Mouse (Mus musculus): ENCODE data around the gene Dcun1d3.
A peak's percentile ranks its signal among the peaks of the same experiment; 100 is the strongest.

The Dcun1d3 gene

DNA sequence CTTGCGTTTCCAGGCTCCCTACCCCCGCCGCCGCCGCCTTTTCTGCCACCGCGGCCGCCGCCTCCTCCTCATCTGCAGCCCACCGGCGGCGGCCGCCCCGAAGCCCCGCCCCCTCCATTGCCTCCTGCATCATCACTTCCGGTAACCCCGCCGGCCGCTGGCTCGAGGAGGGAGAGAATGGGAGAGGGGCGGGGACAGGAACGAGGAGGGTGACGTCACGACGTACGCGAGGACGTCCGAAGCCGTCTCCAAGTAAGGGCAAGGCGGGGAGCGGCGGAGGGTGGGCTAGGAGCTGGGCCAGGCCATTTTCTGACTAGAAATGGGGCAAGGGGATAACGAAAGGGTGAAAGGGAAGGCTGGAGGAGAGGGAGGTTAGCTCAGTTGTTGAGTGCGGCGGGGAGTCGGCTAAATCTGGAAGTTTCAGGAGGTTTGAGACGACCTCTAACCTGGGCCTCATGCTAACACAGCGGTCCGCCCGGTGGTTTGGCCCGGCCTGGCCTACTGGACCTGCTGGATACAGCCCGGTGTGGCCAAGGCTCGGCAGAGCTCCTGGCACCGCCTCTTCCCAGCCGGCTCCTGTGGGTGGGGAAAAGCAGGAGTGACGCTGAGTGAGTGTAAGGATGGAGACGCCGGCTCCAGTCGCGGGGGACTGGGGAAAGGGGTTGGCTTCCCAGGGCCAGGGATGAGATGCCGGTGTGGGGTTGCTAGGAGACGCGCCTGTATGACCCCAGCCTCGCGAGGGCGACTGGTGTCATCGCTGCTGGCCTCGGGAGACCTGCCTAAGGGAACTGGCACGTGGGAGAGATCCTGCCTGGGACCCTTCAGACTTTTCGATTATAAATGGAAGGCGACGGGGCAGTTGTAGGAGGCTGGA lies at the start of gene Dcun1d3, which contains the start of gene Lyrm1:
Gene Dcun1d3, minus strand, starts transcription at position 660 of the 874 bp plus-strand sequence.
Gene Lyrm1, plus strand, starts transcription at position 223 of the 874 bp plus-strand sequence.
- DNase-seq (ENCODE audit: low spot score), result peak; percentile 97

DNA sequence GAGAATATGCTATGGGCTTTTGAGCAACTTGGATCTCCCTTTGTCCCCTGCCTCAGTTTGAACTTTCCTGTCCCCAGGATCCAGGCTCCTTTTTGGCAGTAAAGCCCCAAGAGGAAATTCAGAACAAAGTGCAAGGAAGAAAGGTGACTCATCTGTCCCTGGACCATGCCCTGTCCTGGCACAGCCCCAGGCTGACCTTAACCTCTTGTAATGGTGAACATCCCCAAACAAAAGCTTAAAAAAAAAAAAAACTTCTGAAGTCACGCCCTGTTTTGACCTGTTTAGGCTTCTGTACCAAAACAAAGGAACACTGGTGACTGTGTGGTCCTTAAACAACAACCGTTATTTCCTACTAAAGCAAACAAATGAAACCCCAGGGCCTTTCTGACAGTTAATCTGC lies 45.5 kb upstream of the Dcun1d3 start:
- DNase-seq (ENCODE audit: low spot score), result no peak

DNA sequence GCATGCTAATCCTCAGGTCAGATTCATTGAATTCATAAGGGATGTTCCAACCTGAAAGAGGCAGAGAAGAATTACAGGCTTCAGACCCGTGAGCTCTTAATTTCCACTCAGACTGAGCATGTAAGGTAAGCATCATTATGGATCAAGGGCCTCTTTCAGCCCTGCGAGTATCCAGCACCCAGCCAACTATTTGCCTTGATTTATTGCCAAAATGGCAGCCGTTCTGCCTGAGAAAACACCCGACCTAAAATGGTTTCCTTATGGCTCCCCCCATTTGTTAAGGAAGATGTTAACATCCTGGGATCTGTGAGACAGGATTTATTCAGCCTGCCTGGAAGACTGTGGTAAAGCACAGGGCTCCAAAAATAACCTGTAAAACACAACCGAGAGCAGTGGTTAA lies 40.9 kb upstream of the Dcun1d3 start:
- DNase-seq (ENCODE audit: low spot score), result no peak

DNA sequence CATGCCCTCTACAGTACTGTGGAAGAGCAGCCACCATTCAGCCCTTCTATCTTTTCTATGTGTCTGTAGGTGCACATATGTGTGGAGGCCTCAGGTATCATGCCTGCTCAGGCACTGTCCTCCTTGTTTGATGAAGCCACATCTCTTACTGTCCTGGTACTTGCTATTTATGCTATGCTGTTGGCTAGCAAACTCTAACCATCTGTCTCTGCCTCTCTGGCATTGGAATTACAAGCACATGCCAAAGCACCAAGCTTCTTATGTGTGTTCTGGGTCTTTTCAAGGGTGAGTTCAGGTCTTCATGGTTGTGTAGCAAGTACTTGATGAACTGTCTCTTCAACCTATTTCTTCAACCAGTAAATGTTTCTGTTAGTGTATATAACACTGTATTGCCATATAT lies 40.2 kb upstream of the Dcun1d3 start:
- no peak for DNase-seq (ENCODE audit: low spot score)

DNA sequence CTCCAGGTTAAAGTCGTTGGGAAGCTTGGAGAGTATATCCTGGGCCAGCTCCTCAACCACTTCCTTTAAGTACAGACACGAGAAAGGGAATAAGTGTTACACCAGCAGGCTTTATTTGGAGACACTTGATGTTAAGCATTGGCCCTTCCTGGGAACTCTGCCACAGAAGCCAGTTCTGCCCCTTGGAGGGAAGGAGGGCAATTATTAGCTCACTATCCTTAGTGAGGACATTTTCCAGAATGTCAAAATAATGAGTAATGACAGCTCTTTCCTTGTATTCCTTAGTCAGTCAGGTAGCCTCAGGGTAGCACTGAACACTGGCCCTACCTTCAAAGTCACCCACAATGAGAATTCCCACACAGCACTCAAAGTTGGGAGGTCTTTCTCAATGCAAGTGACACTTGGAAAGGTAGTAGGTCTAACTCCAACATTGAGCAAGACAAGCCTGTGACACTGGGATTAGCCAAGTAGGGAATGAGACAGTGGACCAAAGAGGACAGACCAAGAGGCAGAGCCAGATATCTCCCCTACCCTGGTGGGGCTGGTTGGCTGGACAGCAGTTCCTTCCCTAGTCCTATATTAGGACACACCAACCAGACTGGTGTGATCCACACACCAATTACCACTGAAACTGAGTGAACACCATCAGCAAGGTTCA lies 32.8 kb upstream of the Dcun1d3 start:
- DNase-seq (ENCODE audit: low spot score), result no peak

DNA sequence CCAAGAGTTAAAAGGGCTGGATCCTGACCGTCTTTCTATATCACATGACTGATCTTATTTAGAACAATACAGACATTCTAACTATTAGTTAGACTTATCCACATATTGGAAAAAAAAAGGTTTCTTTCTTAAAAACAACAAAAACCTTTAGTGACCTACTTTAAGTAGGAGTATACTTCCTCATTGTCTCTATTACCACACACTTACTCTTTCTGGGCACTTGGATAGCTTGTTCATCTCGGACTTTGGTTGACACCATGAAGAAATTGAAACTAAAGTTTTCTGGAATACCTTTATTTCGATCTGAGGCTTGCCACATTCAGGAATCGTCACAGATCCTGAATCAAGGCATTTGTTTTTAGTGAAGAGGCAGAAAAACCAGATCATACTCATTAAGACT lies 25.0 kb upstream of the Dcun1d3 start:
- no peak for DNase-seq (ENCODE audit: low spot score)

DNA sequence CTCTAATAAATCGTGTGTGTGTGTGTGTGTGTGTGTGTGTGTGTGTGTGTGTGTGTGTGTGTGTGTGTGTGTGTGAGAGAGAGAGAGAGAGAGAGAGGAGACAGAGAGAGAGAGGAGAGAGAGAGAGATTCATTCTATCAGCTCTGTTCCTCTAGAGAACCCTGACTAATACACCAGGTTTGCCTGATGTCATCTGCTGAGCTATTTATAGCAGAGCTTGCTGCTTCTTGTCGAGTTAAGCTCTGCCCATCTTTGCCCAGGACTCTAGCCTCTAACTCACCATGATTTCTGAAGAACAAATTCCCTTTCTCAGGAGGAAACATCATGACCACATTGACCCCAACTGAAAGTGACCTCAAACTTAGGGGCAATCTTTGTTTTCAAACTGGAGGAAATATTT lies 24.4 kb upstream of the Dcun1d3 start:
- DNase-seq (ENCODE audit: low spot score), result no peak

DNA sequence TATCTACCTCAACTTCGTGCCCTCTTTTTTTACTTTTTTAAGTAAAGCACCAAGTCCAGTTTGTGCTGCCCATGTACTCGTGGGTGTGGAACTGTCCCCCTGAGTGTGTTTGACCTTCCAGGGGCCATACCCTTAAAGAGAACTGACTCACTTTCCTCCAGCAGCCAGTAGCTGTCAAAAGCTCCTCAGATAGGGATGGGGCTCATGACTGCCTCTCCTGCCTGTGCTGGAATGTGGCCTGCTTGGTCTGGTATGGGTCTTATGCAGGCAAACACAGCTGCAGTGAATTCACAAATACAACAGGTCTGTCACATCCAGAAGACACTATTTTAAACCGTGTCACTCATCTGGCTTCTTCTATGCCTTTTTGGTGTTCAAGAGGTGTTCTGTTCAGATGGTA lies 15.6 kb upstream of the Dcun1d3 start:
- DNase-seq (ENCODE audit: low spot score), result no peak

DNA sequence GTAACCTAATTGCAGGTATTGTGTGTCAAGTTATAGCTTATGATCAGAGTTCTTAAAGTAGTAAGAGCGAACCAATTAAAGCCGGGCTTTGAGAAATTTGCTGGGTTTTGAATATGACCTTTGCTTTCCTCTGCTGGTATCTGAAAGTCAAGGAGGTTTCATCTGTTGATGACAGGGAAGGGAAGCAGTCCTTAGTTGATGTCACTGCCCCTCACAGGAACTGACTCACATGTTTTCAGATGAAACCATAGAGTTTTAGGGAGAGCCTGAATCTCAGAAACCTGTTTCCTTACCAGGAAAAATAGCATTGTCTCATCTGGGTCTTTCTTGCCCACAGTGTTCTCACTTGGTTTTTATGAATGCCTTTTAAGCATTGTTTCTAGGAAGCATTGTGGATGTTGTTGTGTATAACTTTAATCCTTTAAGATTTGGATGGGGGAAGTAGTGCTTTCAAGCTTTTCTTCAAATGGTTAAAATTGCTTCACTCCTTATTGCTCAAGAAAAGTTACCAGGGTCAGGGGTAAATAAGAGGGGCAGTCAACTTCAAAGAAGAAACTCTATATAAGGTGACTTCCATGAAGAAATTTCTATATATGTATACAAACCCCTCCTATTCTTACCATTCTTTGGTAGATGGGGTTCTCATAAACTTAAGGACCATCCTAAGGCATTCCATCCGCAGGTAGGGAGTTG lies 10.6 kb upstream of the Dcun1d3 start:
- DNase-seq (ENCODE audit: low spot score), result no peak

DNA sequence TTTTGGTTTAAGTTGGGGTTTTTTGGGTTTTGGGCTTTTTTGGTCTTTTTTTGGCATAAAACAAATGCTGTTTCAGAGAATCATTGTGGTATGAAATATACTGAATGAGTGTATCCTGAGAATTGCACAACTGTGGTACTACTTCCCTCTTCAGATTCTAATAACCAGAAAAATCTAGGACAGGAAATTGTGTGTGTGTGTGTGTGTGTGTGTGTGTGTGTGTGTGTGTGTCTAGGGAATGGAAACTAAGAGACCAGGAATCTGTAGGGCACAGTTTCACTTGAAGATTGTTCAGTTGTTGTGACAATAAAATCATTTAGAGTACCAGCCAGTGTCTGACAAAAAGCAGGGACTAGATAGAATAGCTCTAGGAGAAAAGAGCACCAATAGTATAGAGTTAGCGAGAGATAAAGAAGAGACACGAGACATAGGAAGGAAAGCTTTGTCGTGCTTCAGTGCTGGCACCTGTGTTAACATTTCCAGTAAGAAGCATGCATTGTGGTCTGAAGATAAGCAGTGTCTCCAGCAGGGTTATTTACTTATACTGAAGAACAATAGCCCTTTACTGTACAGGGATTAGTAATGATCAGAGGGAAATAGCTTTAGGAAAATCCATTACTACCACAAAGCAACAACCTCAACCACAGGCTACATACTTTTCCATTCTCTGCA lies 3.4 kb upstream of the Dcun1d3 start:
- no peak for DNase-seq (ENCODE audit: low spot score)

DNA sequence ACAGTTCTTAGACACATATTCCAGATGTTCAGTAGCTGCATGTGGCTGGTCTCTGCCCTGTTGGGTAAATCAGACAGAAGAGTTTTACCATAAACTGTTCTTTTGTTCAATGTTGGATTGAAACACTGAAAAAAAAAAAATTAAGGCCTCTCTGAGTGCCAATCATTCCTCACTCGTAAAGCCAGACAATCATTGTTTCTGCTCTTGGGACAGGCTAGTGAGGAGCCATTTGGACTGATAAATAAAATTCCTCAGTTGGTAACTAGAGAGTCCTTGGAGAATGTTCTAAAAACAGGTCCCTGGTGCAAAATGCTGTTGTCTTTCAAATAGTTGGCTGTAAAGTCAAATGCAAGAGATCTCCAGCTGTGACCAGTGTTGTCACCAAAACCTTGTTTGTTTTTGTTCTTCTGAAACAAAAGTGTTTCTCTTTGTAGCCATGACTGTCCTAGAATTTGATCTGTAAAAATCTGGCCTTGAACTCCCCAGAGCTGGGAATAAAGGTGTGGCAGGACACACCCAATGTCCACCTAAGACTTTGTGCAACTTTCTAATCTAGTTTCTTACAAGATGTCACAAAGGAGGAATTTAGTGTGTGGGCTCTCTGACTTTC lies 2.3 kb upstream of the Dcun1d3 start:
- no peak for DNase-seq (ENCODE audit: low spot score)

DNA sequence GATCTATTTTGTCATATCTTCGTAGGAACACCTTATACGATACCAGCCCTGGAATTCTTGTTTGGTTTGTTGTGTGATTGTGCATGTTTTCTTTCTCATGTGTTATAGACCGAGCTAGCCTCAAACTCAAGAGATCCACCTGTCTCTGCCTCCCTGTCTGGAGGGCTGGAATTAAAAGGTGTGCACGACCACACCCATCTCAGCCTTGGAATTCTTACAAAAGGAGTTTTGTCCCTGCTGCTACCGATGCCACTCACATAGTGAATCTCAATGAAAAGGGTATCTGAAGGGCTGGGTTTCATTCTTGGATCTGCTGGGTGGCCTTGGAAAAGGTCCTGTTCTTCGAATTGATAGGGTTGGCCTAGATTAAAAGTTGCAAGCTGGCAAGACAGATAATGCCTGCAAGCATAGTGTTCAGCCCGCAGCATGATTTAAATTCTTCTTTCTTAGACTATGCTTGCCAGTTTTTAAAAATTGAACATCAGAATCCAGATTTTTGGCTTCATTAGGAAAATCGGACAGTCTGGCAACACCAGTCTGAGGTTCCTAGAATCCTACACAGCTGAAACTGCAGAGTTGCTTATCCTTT lies 1.5 kb upstream of the Dcun1d3 start:
- no peak for DNase-seq (ENCODE audit: low spot score)

DNA sequence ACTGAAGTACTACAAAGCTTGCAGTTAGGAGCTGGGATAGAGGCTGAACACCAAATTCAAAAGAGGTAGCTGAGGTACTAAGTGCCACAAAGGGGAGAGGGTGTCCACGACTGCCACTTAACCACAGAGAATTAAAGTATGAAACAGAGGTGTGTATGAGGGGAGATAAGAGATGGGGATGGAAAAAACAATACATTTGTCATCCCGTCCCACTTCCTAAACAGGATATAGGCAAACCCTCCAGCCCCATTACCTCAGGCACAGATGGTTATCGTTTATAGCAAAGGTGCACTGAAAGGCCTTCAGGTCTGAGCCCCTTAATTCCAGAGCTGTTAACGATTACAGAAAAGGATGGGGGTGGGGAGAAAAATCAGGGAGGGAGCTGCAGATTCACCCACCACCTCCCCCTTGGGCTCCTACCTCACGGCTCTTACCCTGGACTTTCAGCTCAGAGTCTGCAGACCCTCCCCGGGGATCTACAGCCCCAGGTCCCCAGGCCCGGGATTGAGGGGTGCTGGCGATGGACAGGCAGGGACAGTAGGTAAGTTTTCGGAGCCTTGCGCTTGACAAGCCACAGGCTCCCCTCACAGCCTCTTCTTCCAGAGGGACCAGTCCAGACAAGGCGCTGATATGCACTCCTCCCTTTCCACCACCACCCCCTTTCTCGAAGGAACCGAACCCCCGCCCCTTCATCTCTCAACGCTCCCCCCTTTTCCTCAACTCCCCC lies 1.1 kb downstream of the Dcun1d3 start:
- DNase-seq (ENCODE audit: low spot score), result peak; percentile 12

DNA sequence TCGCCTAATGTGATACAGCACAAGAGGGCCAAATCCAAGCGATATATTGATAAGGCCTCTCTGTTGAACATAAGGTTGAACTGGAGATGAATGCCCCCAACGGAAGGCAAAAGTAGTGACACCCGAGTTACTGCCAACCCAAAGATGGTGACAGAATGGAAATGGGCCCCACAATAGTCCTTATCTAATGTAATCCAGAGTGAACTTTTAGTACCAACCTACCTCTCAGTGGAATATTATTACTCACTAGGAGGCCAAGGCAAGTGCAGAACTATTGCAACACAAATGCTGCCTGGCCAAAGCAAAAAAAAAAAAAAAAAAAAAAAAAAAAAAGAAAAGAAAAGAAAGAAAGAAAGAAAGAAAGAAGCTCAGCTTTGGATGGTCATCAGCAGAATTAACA lies 3.4 kb downstream of the Dcun1d3 start:
- DNase-seq (ENCODE audit: low spot score), result no peak

DNA sequence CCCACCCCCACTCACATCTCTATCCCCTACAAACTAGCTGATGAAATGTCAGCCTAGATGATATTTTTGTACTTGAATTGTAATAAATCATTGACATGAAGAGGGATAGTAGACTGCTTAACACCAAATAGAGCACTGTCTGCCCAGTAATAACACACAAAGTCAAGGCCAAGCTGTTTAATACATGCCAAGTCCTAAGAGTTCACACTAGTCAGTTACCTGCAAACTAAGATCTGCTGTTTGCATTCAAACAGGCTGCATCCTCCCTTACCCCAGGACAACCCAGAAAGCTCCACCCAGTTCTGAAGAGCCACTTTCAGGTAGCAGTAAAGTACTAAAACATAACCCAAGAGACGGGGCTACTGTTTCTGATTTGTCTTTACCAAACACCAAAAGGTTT lies 3.9 kb downstream of the Dcun1d3 start:
- DNase-seq (ENCODE audit: low spot score), result no peak

DNA sequence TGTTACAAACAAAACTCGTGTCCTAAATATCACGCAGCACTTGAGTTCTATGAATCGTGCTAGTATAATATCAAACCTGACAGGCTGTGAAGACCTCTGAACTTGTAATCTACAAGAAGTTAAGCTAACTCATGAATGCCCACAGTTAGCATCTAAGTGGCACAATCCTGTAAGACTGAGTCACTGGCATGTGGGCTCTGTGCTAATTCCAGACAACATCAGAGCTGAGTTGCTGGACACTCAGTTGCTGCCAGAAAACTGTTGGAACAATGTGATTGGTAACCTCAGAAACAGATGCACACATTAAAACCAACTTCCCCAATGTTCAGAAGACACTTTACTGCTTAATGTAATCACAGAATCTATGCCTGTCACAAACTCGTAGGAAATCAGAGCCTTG lies 8.2 kb downstream of the Dcun1d3 start:
- no peak for DNase-seq (ENCODE audit: low spot score)

DNA sequence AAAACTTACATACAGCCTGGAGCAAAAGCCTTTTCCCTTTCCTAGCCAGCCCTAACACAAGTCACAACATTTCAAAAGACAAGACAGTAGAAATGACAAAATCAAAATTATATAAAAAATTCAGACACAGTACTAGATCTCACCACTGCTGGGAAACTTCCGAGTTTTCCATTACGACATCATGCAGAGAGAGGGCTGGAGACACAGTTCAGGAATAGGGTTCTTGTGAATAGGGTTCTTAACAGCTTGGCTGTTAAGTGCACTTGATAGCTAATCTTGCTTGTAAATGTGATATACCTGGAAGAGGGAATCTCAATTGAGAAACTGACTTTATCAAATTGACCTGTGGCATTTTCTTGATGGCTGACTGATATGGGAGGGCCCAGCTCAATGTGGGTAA lies 14.9 kb downstream of the Dcun1d3 start:
- no peak for DNase-seq (ENCODE audit: low spot score)

DNA sequence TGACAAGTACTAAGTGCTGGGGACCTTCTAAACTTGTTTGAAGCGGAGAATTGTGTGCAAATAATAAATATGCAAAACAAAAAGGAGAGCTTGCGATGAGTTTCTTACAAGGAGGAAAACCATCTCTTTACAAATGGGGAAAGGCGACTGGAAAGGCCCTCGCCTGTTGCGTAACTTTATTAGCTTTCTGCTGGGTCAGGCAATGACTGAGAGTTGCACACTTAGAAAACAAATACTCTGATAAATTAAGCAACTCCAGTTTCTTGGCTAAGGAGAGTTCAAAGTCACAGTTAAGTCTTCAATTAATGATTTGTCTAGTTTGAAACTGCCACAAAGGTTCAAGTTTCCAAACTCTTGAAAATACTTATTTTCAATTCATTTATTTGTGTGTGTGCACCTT lies 15.8 kb downstream of the Dcun1d3 start:
- no peak for DNase-seq (ENCODE audit: low spot score)

DNA sequence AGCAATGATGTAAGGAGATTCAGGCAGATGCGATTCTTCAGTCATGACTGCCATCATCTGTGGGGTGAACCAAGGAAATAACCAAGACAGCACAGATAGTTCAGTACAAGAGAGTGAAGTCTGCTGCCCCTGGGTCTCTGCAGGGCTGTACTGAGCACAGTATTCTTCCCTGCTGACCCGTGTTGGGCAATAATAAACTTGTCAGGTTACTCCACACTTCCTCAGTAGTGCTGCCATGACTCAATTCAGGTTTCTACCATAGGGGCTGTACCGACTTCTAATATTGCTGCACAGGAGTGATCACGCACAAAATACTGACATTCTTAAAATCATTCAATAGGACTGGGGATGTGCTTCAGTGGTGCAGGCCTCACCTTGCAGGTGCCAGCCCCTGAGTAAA lies 16.9 kb downstream of the Dcun1d3 start:
- DNase-seq (ENCODE audit: low spot score), result no peak

DNA sequence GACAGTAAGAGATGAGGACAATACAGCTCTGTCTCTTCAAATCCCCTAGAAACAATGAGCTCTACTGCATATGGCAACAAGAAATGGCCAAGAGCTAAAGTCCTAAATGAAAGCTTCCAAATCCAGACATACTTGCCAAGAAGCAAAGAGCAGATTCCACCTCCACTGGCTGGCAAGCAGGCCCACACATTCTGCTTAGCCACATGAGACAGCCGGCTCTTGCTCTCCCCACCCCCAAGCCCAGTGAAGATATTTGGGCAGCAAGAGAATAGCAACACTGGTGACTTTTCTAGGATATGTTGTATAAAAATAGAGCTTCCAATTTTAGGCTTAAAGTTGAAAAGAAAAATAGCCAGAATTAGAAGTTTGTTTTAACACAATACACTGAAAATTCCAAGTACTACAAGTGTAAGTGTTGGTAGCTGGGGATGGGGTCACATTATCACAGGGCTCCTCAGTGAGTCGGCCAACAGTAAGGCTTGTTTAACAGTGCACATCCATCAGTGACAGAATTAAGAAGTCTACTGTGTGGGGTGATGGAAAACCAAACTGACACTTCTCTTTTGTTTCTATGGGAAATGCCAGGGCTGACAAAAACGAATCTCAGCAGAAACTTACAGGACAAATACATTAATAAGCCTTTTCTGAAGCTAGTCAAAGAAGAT lies 20.2 kb downstream of the Dcun1d3 start:
- no peak for DNase-seq (ENCODE audit: low spot score)
